Mouse (Mus musculus): ENCODE results near the gene Lect2.

GRCm38 (mm10) chr13:56539846-56540245, 8.5 kb downstream of the Lect2 start:
- TF ChIP-seq GATA1 (IDR thresholded peaks at IDR 0.05; ENCODE audit: borderline replicate concordance, low read length) = no peak
- TF ChIP-seq FLI1 (IDR thresholded peaks at IDR 0.05; ENCODE audit: low read length) = no peak
